Mouse (Mus musculus): ENCODE results near the gene Eva1c. TPM values are rescaled to one million over a fixed set of nuclear protein-coding genes. Genes with fewer than 3 reads are reported as not detected.

Eva1c gene
- 1.7 and 1.9 TPM in 2 replicates for polyA plus RNA-seq (2015; fragmentation: Nextera tagmentation; extraction: Ambion mirVana)

DNA sequence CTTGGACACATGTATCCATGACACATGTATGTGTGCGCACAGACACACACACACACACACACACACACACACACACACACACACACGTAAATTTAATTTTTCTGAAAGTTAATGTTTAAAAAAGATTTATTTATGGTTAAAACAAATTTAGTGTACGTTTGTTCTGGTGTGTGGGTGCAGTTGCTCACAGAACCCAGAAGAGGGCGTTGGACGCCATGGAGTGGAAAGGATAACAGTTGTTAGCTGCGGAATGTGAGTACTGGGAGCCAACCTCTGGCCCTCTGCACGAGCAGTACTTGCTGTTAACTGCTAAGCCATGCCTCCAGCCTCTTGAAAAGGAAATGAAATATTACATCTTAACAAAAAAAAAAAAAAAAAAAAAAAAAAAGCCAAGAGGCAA is at the start of gene Eva1c:
Eva1c (plus strand) TSS at position 263 of the 400 bp plus-strand sequence.
- ATAC-seq (ENCODE audit: insufficient read depth, low FRiP score, low read depth), result no peak
- no peaks in the 10 kb centered on the region for H3K9me3 ChIP-seq
- H3K4me1 ChIP-seq, result peaks cover 10% of the 10 kb centered on the region; the same call in 1 of the 2 replicates
- H3K27me3 ChIP-seq (replicated peaks), result peaks cover 9% of the 10 kb centered on the region
- H3K27ac ChIP-seq, result no peak within 1 kb of the TSS
- no peak within 1 kb of the TSS for H3K9ac ChIP-seq
- H3K4me3 ChIP-seq (replicated peaks), result no peak within 1 kb of the TSS
- WGBS, result 57% methylated on average over 7 of the region's 7 CpGs
- H3K36me3 ChIP-seq, result no peaks in the 10 kb centered on the region
- no peak within 1 kb of the TSS for H3K4me2 ChIP-seq

DNA sequence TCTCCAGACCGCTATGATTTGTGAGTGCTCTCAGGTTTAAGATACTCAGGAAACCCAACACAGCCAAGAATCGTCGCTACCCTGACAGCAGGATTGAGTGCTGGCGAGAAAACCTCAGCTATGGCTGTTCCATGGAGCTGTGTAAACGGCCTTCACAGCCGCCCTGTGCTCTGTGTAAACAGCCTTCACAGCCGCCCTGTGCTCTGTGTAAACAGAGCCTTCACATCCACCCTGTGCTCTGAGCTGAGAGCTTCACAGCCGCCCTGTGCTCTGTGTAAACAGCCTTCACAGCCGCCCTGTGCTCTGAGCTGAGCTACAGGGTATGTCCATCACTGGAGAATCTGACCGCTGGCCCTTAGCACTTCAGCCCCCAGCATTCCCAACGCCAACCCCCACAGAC is 46.7 kb upstream of the Eva1c start:
- Histone ChIP-seq H3K9me3 (no peaks in the 10 kb centered on the region), H3K4me1 (peaks cover 8% of the 10 kb centered on the region; the same call in 1 of the 2 replicates), H3K27me3 (replicated peaks) (no peaks in the 10 kb centered on the region), H3K4me3 (replicated peaks) (no peak overlapping the region), H3K27ac (0 out of 2 replicates have a peak overlapping the region, but pooled peaks have one; percentile 26), H3K9ac (no peak overlapping the region), H3K4me2 (no peak overlapping the region), H3K36me3 (peaks cover 37% of the 10 kb centered on the region)
- peak; percentile 84 for ATAC-seq (ENCODE audit: insufficient read depth, low FRiP score, low read depth)
- WGBS, result 28% methylated on average over 11 of the region's 11 CpGs

DNA sequence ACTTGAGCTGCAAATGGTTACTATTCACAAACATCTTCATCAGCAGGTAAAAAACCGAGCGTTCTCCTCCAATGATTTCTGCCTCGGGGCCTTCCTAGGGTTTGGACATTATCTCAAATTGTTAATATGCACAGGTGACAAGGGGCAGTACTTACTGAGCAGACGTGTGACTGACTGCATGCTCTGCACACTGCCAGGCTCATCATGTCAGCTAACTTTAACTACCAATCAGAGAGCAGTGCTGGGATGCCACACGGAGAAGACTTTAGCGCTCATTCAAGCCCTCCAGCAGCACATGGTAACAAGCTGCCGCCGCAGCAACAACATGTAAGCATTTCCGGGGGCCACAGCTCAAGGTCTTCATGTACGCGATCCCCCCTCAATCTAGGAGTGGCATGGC is 43.2 kb upstream of the Eva1c start:
- H3K27ac ChIP-seq, result no peak overlapping the region
- H3K27me3 ChIP-seq (replicated peaks), result no peaks in the 10 kb centered on the region
- ATAC-seq (ENCODE audit: insufficient read depth, low FRiP score, low read depth), result no peak
- H3K4me1 ChIP-seq, result peaks cover 8% of the 10 kb centered on the region; the same call in 1 of the 2 replicates
- no peak overlapping the region for H3K9ac ChIP-seq
- H3K4me2 ChIP-seq, result no peak overlapping the region
- H3K9me3 ChIP-seq, result no peaks in the 10 kb centered on the region
- WGBS, result 92% methylated on average over 11 of the region's 11 CpGs
- H3K4me3 ChIP-seq (replicated peaks), result no peak overlapping the region
- peaks cover 46% of the 10 kb centered on the region for H3K36me3 ChIP-seq

DNA sequence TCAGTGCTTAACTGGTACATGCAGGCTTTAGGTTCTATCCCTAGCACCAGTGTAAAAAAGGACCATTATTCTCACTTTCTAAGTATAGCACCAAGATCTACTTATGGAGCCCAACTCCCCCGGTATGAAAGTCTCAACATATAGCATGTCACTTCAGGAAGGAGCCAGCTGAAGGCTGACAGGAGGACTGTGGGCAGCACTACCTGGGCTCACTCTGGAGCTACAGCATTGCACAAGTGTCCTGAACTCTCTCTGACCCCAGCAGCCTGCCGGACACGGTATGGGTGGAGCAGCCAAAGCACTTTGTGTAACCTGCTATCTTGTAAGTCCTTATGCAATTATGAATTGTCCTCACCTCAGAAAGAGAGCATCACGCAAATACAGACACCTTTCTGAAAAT is 41.3 kb upstream of the Eva1c start:
- peaks cover 45% of the 10 kb centered on the region for H3K36me3 ChIP-seq
- no peak overlapping the region for H3K4me2 ChIP-seq
- no peak overlapping the region for H3K9ac ChIP-seq
- no peaks in the 10 kb centered on the region for H3K27me3 ChIP-seq (replicated peaks)
- no peak for ATAC-seq (ENCODE audit: insufficient read depth, low FRiP score, low read depth)
- WGBS, result 62% methylated on average over 4 of the region's 4 CpGs
- no peaks in the 10 kb centered on the region for H3K4me1 ChIP-seq
- H3K27ac ChIP-seq, result no peak overlapping the region
- H3K4me3 ChIP-seq (replicated peaks), result no peak overlapping the region
- H3K9me3 ChIP-seq, result no peaks in the 10 kb centered on the region

DNA sequence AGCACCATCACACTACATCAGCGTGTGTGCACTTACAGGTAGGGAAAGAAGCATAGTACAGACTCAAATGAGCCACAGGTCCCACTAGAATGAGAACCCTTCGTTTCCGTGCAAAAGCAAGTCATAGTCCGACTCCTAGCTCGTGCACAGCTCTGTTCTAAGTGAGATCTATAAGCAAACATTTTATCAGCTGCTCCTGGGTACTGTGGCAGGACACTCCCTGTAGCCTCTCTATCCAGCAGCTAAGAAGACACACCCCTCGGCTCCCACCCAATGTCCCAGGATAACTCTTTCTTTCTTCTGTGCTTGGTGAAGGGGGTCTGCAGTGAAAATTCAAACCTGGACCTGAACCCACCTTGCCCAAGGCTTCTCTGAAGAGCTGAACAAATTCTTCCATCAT is 37.9 kb upstream of the Eva1c start:
- ATAC-seq (ENCODE audit: insufficient read depth, low FRiP score, low read depth), result no peak
- Histone ChIP-seq H3K4me1 (no peaks in the 10 kb centered on the region), H3K27me3 (replicated peaks) (no peaks in the 10 kb centered on the region), H3K36me3 (peaks cover 43% of the 10 kb centered on the region), H3K27ac (no peak overlapping the region), H3K4me2 (no peak overlapping the region), H3K9me3 (no peaks in the 10 kb centered on the region), H3K9ac (no peak overlapping the region), H3K4me3 (replicated peaks) (no peak overlapping the region)
- WGBS, result 80% methylated on average over 6 of the region's 6 CpGs

DNA sequence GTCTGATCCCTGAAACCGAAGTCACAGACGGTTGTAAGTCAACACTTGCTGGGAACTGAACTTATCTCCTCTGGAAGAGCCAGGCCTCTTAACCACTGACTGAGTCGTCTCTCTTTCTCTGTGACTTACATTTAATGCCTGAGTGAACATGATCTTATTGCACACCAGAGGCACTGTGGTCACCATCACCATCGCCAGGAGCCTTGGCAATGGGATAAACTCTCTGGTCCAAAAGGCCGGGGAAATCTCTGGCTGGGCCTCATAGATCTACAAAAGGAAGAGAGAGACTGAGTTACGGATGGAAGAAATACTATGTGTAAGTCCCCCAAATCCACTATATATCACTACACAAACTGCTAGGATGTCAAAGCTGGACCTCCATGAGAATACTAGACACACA is 35.6 kb upstream of the Eva1c start:
- H3K27ac ChIP-seq, result no peak overlapping the region
- WGBS, result 93% methylated on average over 6 of the region's 6 CpGs

DNA sequence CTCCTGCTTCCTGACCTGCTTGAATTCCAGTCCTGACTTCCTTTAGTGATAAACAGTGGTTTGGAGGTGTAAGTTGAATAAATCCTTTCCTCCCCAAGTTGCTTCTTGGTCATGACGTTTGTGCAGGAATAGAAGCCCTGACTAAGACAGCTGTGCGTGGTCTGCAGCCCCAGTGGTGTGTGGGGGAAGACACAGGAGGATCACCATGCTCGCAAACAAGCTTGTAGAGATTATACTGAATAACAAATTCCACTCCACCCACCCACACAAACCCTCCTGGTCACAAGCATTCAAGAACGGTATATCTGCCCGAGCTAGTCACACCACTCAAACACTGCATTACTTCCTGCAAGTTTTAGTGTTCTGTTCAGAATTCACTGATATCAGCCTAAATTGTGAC is 34.5 kb upstream of the Eva1c start:
- no peak for ATAC-seq (ENCODE audit: insufficient read depth, low FRiP score, low read depth)
- Histone ChIP-seq H3K9ac (no peak overlapping the region), H3K9me3 (no peaks in the 10 kb centered on the region), H3K4me1 (no peaks in the 10 kb centered on the region), H3K36me3 (peaks cover 45% of the 10 kb centered on the region), H3K4me2 (no peak overlapping the region), H3K27me3 (replicated peaks) (no peaks in the 10 kb centered on the region), H3K4me3 (replicated peaks) (no peak overlapping the region), H3K27ac (no peak overlapping the region)
- WGBS, result 84% methylated on average over 5 of the region's 5 CpGs

More for the DNA sequence above, 35.6 kb upstream of the Eva1c start:
- Histone ChIP-seq H3K4me2 (no peak overlapping the region), H3K27me3 (replicated peaks) (no peaks in the 10 kb centered on the region), H3K4me1 (no peaks in the 10 kb centered on the region), H3K4me3 (replicated peaks) (no peak overlapping the region), H3K9ac (no peak overlapping the region), H3K36me3 (peaks cover 47% of the 10 kb centered on the region), H3K9me3 (no peaks in the 10 kb centered on the region)
- no peak for ATAC-seq (ENCODE audit: insufficient read depth, low FRiP score, low read depth)

DNA sequence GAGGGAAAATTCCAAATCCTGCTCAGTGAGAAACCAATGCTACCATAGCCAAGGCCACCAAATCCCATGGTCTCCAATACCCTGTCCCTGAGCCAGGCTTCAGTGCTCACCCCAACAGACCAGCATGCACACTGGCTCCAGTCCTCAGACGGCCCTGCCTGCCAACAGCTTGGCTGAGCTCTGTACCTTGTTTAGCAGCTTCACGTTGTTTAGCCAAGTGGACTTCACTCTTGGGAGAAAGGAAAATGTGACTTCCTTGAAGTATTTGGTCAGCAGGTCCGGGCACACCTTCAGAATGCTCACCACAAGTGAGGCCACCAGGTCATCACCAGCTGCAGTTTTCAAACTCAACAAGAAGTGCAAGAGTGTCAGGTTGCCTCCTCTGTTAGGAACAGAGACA is 34.0 kb upstream of the Eva1c start:
- Histone ChIP-seq H3K4me2 (no peak overlapping the region), H3K9me3 (no peaks in the 10 kb centered on the region), H3K27me3 (replicated peaks) (no peaks in the 10 kb centered on the region), H3K9ac (no peak overlapping the region), H3K4me3 (replicated peaks) (no peak overlapping the region), H3K4me1 (no peaks in the 10 kb centered on the region), H3K27ac (no peak overlapping the region), H3K36me3 (peaks cover 42% of the 10 kb centered on the region)
- 82% methylated on average over 3 of the region's 3 CpGs for WGBS
- ATAC-seq (ENCODE audit: insufficient read depth, low FRiP score, low read depth), result no peak

DNA sequence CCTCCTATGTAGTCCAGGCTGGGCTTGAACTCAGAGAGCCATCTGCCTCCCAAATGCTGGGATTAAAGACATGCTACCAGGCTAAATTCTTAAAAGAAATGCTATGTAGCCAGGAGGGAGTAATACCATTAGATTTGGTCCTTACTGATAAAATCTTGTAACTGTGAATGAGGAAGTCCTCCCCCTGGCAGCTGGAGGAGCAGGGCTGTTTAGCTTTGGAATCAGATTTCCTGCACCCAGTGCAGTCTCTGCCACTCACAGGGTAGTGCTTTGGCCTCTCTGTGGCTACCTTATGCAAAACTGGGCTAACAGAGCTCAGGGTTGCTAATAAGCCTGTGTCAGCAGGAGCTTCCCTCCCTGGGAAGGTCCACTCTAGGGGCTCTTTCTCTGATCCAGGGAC is 31.8 kb upstream of the Eva1c start:
- no peaks in the 10 kb centered on the region for H3K9me3 ChIP-seq
- H3K27me3 ChIP-seq (replicated peaks), result no peaks in the 10 kb centered on the region
- H3K4me3 ChIP-seq (replicated peaks), result no peak overlapping the region
- H3K9ac ChIP-seq, result no peak overlapping the region
- H3K4me1 ChIP-seq, result no peaks in the 10 kb centered on the region
- no peak overlapping the region for H3K4me2 ChIP-seq
- no peak overlapping the region for H3K27ac ChIP-seq
- ATAC-seq (ENCODE audit: insufficient read depth, low FRiP score, low read depth), result no peak
- peaks cover 38% of the 10 kb centered on the region for H3K36me3 ChIP-seq

DNA sequence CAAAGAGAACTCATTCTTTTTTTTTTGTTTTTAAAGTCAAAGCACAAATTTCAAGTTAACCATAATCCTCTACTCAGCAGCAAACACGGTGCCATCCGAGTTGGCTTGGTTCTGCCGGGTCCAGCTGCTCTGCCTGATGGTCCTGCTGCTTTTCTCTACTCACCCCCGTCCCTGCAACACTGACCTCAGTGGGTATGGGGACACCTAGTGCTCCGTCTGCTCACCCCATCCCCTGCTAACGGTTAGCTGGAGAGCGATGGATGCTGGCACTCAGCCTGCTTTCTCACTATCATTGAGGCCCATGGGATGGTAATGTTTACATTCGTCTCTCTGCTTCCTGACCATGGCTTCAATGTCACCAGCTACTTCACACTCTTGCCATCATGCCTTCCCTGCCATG is 28.1 kb upstream of the Eva1c start:
- Histone ChIP-seq H3K4me3 (replicated peaks) (no peak overlapping the region), H3K9me3 (no peaks in the 10 kb centered on the region), H3K36me3 (peaks cover 32% of the 10 kb centered on the region), H3K9ac (no peak overlapping the region), H3K4me1 (no peaks in the 10 kb centered on the region), H3K27ac (no peak overlapping the region), H3K27me3 (replicated peaks) (no peaks in the 10 kb centered on the region), H3K4me2 (no peak overlapping the region)
- 81% methylated on average over 8 of the region's 8 CpGs for WGBS
- ATAC-seq (ENCODE audit: insufficient read depth, low FRiP score, low read depth), result no peak

DNA sequence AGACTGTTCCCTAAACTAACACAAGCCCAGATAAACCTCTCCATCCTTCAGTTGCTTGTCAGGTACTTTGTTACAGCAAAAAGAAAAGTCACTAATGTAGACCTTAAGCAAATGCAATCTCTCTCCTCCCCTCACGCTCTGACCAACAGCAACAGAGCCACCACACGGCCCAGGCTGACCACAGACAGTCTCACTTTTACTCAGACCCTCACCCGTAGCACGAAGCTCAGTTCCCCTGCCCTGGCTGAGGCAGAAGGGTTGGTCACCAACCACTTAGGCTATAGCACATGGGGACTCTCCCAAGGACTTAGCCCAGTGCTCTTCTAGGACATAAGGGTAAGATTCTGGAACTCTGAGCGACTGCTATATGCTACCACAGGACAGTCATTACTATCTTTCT is 27.7 kb upstream of the Eva1c start:
- peaks cover 32% of the 10 kb centered on the region for H3K36me3 ChIP-seq
- no peak overlapping the region for H3K4me3 ChIP-seq (replicated peaks)
- 82% methylated on average over 5 of the region's 5 CpGs for WGBS
- no peak overlapping the region for H3K27ac ChIP-seq
- H3K4me2 ChIP-seq, result no peak overlapping the region
- no peak for ATAC-seq (ENCODE audit: insufficient read depth, low FRiP score, low read depth)
- no peaks in the 10 kb centered on the region for H3K4me1 ChIP-seq
- no peak overlapping the region for H3K9ac ChIP-seq
- no peaks in the 10 kb centered on the region for H3K27me3 ChIP-seq (replicated peaks)
- no peaks in the 10 kb centered on the region for H3K9me3 ChIP-seq

DNA sequence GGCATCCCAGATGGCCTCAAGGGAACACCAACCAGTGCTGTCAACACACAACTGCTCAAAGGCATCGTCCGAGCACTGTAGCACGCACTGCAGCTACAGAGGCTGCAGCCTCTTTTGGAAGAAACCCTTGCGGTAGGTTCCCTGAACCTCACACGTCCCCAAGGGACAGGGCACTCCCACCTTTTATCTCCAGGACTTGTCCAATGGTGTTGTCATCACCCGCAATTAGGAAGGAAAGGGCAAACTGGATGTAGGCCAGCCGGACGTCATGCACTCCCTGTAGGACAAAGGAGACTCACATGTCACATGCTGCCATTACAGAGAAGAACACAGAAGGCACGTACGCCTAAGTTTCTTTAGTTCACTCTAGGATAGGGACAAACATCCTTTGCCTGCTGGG is 26.7 kb upstream of the Eva1c start:
- Histone ChIP-seq H3K4me3 (replicated peaks) (no peak overlapping the region), H3K4me1 (no peaks in the 10 kb centered on the region), H3K27ac (no peak overlapping the region), H3K36me3 (peaks cover 26% of the 10 kb centered on the region), H3K9ac (no peak overlapping the region), H3K4me2 (no peak overlapping the region), H3K27me3 (replicated peaks) (no peaks in the 10 kb centered on the region), H3K9me3 (no peaks in the 10 kb centered on the region)
- ATAC-seq (ENCODE audit: insufficient read depth, low FRiP score, low read depth), result no peak
- 85% methylated on average over 10 of the region's 10 CpGs for WGBS

DNA sequence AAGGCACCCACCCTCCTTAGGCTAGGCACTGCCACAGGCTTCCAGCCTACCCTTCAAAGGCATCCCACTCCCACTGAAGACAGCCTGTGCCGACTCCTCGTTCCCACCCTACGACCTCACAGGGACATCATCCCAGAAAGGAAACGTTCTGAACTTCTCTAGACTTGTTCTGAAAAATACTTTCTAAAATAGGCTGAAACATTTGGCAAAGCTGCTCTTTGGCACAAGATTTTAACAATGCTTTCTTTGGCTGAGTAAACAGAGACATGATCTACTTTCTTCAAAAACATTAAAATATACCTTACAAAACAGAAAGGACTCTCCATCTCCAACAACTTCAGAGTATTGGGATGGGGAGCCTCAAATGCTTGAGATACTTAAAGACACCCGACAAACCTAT is 25.3 kb upstream of the Eva1c start:
- Histone ChIP-seq H3K27me3 (replicated peaks) (no peaks in the 10 kb centered on the region), H3K36me3 (peaks cover 16% of the 10 kb centered on the region), H3K9ac (no peak overlapping the region), H3K4me3 (replicated peaks) (no peak overlapping the region), H3K27ac (no peak overlapping the region), H3K4me2 (no peak overlapping the region), H3K9me3 (no peaks in the 10 kb centered on the region), H3K4me1 (no peaks in the 10 kb centered on the region)
- ATAC-seq (ENCODE audit: insufficient read depth, low FRiP score, low read depth), result no peak
- WGBS, result 93% methylated on average over 5 of the region's 5 CpGs
